Mouse (Mus musculus): ENCODE data around the gene Lyz2. TPM values are rescaled to one million over a fixed set of nuclear protein-coding genes. Genes with fewer than 3 reads are reported as not detected.

Gene Lyz2
- 10 to 100 TPM; 37.9 to 60.8 TPM for polyA plus RNA-seq (2017; shearing (Covaris generic))

DNA sequence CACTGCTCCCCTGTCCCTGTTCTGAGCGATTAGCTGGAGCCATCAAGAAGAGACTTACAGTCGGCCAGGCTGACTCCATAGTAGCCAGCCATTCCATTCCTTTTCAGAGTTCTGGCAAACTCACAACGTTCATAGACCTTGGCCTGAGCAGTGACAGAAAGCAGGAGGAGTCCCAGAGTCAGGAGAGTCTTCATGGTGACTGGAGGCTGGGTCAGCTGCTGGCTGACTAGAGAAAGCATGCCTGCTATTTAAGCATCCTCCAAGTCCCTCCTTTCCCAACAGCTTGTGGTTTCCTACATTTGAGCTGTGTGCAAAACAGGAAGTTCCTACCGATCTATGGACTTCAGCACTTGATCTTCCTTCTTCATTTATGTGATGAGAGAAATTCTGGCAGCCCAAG, at the start of gene Lyz2:
TSS of gene Lyz2 (minus strand) at position 273 of the 400 bp plus-strand sequence.

DNA sequence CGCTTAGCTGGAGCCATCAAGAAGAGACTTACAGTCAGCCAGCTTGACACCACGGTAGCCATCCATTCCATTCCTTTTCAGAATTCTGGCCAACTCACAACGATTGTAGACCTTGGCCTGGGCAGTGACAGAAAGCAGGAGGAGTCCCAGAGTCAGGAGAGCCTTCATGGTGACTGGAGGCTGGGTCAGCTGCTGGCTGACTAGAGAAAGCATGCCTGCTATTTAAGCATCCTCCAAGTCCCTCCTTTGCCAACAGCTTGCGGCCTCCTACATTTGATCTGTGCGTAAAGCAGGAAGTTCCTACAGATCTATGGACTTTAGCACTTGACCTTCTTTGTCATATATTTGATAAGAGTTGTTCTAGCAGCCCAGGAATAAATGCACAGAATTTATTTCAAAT, 10.6 kb upstream of the Lyz2 start, which contains the start of gene Lyz1:
TSS of gene Lyz1 (minus strand) at position 198 of the 400 bp plus-strand sequence.

DNA sequence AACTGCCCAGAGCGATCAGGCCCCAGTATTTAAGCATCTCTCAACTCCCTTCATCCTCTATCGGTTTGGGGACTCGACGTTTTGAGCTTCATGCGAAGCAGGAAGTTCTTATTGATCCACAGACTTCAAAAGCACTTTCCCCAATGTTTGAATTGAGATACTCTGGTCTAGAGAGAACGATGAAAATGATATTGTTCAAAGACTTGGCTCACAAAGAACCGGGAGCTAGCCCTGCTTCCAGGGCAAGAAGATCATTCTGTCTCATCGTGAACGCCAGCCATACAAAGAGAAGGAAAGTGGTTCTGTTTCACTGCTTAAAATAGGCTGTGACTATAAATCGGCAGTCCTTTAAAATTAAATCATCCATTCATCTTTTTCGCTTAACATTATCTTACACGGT, 43.5 kb downstream of the Lyz2 start, which contains the start of gene 9530003J23Rik:
TSS of gene 9530003J23Rik (minus strand) at position 101 of the 400 bp plus-strand sequence.

Other genes with a start within 250 kb of the Lyz2 start
- gene Lrrc10, start 237.0 kb downstream of the Lyz2 start, polyA plus RNA-seq (2017; shearing (Covaris generic)) = not detected
- 100 to 1,000 TPM; 211 to 250 TPM for gene Cct2, start 218.5 kb downstream of the Lyz2 start, polyA plus RNA-seq (2017; shearing (Covaris generic))
- gene Frs2, start 133.8 kb downstream of the Lyz2 start, polyA plus RNA-seq (2017; shearing (Covaris generic)) = 10 to 100 TPM; 11.5 to 17.4 TPM
- 10 to 100 TPM; 53.0 to 72.5 TPM for gene Yeats4, start 57.8 kb downstream of the Lyz2 start, polyA plus RNA-seq (2017; shearing (Covaris generic))
- under 1 TPM; 0.21 to 0.33 TPM for gene 9530003J23Rik, start 43.6 kb downstream of the Lyz2 start, polyA plus RNA-seq (2017; shearing (Covaris generic))
- gene Lyz1, start 10.5 kb upstream of the Lyz2 start, polyA plus RNA-seq (2017; shearing (Covaris generic)) = 1 to 10 TPM; 2.6 to 5.8 TPM
- 100 to 1,000 TPM; 113 to 139 TPM for gene Cpsf6, start 97.7 kb upstream of the Lyz2 start, polyA plus RNA-seq (2017; shearing (Covaris generic))

Measured in activated CD4-positive, CD25-positive, alpha-beta regulatory T cell (primary cell).